Mouse (Mus musculus) heart, adult 8-10 months (tissue): ENCODE results near the gene Tab1. TPM values are rescaled to one million over a fixed set of nuclear protein-coding genes. Genes with fewer than 3 reads are reported as not detected.

ENCODE experiments used
- DNase-seq: peaks from one replicate; pipeline ENCODE4 v3.0.0; 2022; ENCODE audit warnings: low spot score
- total RNA-seq, 4 experiments: library from RNA; stranded (reverse); gene quantifications; 2 replicates each; pipeline ENCODE4 v1.2.4; 2022

Gene Tab1
- 10 to 100 TPM; 17.7 to 24.7 (median 23.3) TPM for total RNA-seq

GRCm38 (mm10) chr15:80132993-80133586, at the start of gene Tab1:
Gene Tab1, plus strand, starts transcription at chr15:80133127.
- DNase-seq: peak; percentile 86

- DNase-seq: peak; percentile 97
Observed at GRCm38 (mm10) chr15:80083276-80083731, 49.6 kb upstream of the Tab1 start.

GRCm38 (mm10) chr15:80083740-80084139, 49.2 kb upstream of the Tab1 start:
- DNase-seq: no peak

DNA sequence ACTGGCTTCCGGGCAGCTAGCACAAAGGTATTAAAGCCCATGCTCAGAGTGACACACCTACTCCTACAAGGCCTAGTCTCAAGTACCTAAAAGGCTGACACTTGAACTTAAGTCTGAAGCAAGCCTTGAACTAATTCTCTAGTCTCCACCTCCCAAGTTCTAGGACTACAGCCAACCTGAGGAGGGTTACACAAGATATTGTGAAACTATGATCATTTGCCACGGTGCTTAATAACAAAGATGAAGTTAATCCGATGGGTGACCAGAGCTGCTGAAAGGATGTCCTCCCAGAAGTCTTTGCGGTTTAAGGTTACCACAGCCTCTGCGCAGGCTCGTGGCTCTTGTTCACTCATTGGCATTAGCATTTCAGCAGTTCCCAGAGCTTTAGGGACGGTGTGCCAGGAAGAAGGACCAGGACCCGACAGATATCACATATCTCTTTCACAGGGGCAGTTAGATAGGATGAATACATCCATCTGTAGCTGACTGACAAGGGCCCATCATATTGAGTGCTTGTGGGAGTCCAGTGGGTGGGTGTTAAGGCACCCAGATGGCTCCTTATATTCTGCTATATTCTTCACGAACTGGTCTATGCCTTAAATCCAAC, 45.4 kb upstream of the Tab1 start:
- DNase-seq: no peak

DNA sequence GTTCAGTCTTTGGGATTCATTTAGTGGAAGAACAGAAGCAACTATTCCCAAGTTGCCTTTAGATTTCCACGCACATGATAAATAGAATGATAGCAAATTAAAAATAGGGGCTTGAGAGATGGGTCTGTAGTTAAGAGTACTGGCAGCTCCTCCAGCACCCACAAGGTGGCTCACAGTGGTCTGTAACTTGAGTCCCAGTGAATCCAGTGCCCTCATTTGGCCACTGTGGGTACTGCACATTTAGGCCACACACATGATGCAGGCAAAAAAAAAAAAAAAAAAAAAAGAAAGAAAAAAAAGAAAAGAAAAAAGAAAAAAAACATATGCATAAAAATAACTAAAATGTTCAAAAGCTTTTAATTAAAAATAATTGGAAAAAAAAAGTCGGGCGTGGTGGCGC, 44.3 kb upstream of the Tab1 start:
- DNase-seq: peak; percentile 87

GRCm38 (mm10) chr15:80090155-80090554, 42.8 kb upstream of the Tab1 start:
- DNase-seq: no peak

- no peak for DNase-seq
Observed at GRCm38 (mm10) chr15:80090741-80091120, 42.2 kb upstream of the Tab1 start.

- DNase-seq: peak; percentile 58
Observed at GRCm38 (mm10) chr15:80091121-80091955, 41.6 kb upstream of the Tab1 start, which contains the start of the genes Syngr1 and Rpl3. Gene Syngr1, plus strand, starts transcription at chr15:80091334. Gene Rpl3, minus strand, starts transcription at chr15:80091868.

- no peak for DNase-seq
Observed at GRCm38 (mm10) chr15:80092041-80092441, 40.9 kb upstream of the Tab1 start.

DNA sequence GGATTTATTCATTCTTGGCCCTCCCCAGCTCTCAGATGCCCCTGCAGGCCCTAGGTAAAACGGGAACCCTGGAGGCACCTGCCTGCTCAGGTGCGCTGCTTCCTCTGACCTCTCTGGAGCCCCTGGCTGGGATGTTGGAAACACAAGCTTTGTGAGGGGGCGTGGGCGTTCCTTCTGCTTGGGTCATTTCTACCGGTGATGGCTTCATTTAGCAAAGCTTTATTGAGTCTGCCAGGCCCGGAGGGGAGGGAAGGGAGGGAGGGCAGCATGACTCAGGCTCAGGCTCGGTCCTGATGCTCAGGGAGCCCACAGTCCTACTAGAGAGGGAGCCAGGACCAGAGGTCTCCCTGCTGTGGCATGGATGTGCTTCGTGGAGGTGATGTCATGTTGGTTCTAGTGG, 40.3 kb upstream of the Tab1 start:
- DNase-seq: no peak

- no peak for DNase-seq
Observed at GRCm38 (mm10) chr15:80094201-80094600, 38.7 kb upstream of the Tab1 start.

GRCm38 (mm10) chr15:80095596-80095995, 37.3 kb upstream of the Tab1 start:
- DNase-seq: no peak

DNA sequence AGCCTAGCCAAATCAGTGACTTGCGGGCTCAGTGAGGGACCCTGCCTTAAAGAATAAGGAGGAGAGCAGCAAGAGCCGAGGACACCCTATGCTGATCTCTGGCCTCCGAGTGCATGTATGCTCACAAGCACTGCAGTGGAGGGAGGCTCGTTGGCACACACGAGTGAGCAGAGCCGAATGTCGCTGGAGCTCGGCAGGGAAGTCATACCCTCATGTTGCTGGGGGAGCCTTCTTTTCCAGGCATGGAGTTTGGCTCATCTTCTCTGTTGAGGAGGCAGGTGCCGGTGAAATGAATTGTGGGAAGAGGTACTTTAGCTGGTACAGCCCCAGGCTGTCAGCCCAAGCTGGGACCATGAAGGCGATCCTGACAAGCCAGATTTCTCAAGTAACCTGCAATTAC, 36.5 kb upstream of the Tab1 start:
- no peak for DNase-seq

DNA sequence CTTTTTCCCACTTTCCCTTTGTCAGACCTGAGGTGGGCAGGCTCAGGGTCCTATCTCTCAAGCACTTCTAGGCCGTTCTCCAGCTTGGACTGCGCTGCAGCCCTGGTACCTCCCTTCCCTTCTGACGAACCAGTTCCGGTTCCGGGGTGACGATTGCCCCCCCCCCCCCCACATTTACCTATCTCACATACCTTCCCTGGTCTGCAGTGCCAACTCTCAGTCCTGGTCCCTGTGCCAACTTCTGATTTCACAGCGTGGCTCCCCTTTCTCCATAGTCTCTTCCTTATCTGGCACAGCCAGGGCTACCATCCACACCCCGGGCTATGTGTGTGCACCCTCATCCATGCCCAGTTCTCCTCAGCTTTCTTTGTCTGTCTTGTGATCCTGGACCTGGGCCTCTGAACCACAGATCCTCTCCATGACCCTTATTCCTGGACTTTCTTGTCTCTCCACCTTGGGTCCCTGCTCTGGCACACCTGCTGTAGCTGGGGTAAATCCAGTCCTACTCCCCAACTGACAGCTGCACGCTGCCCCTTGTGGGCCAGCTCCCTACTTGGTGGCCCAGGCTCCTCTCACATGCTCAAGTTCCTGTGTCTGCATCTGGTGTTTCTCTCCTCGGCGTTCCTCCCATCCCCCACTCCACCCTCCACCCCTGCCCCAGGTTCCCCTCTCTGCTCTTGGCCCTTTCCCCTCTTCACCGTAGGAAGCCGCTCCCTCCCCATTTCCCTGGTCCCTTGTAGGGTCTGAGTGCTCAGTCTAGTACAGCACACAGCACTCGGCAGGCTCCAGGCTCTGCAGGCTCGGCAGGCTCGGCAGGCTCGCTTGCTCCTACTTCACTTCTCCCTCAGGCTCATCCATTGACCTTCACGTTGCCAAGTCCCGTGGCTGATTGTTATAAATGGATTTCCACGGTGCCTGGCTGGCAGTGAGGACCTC, 35.7 kb upstream of the Tab1 start:
- no peak for DNase-seq

DNA sequence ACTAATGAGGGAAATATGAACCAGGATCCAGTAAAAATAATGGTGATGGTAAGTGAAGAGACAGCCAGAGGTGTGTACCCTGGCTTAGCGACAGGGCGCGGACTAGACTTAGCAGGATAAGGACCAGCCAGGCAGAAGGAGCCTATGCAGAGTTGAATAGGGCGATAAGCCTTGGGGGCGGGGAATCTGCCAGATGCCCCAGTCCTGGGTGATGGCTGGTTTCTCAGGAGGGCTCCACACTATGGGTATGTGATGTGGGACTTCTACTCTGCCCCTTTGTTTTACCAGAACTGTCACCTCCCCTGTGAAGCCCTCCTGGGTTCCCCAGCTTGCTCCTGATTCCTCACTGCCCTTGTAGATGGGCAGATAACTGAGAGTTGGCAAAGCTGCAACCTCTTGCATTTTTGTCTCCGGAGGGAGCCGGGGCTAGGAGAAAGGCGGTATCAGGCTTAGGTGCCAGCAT, 34.9 kb upstream of the Tab1 start:
- no peak for DNase-seq

DNA sequence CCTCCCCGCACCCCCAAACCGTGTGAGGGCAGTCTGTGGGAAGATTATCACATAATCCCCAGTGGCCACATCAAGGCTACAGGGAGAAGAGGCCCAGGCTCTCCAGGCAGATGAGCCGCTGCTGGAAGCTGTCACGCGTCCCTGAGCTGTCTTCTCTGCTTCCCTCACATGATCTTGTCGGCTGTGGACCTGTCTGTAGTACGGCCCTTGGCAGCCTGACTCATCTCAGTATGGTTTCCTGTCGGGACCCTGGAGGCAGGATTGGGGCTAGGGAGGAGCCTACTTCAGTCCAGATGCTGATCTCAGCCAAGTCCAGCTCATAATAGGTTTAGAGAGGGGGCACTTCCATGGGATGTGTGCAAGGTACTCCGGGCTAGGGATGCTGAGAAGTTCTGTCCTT, 34.1 kb upstream of the Tab1 start:
- no peak for DNase-seq

DNA sequence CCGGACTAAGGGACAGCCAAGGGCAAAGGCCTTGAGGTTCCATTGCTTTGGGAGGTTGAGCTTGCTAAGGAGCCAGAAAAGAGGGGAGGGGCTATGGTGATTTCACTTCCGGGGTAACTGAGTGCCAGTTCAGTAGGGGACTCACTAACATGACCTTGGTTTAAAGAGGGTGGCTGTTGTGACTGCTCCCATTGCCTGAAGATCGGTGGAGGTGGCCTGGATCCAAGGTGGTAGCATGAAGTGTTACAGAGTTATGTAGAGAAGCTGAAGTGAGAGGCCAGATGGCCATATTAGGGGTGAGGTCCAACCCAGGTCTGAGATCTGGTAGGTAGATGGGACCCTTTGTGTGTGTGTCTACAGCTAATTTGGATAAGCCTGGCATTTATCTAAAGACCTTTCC, 33.5 kb upstream of the Tab1 start:
- DNase-seq: no peak

DNA sequence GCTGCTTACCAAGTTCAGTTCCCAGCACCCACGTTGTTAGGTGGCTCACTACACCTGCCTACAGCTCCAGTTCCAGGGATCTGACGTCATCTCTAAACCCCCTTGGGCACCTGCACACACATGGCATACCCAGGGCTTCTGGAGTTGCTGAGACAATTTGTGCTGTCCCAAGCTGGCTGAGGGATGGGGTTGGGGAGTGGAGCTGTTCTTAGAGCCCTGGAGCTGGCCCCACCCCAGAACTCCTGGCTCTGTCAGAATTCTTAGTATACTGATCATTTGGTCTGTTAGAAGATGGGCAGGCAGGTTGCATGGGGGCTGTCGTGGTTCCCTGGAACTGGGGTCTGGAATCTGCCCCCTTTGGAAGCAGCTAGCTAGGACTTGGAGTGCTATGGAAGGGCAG, 32.7 kb upstream of the Tab1 start:
- no peak for DNase-seq

DNA sequence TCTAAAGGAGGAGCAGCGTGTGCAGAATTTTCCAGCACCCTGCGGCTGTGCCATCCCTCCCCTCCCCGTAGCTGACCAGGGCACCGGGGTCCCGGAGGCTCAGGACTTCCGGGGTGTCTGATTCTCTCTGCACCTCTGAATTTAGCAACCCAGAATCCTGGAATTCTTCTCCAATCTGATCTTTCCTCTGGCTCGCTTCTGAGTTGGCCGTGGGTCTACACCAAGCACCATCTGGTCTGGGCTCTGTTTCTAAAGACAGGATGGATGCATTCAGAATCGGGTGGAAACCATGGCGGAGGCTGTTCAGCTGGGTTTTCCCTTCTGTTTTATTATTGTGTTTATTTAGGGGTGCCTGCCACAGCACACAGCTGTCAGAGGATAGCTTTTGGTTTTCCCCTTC, 32.1 kb upstream of the Tab1 start:
- no peak for DNase-seq

- DNase-seq: no peak
Observed at GRCm38 (mm10) chr15:80101503-80101902, 31.4 kb upstream of the Tab1 start.

DNA sequence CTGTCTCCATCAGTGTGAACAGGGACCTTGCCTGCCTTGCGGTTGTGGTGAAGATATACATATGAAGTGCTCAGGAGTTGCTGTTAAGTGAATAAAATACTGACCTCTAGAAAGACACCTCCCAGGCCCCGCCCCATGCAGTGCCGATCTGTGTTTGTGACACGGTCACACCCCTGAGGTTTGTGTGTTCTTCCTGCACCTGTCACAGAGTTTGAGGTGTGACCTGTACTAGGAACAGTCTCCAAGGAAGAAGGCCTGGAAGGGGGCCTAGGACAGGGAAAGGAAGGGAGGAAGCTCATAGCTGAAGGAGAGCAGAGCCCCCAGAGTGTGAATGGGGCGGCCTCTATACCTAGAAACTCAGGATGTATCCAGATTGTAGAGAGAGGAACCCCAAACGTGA, 30.4 kb upstream of the Tab1 start:
- DNase-seq: no peak
